Mouse (Mus musculus): ENCODE data around the gene Mcee. TPM values are rescaled to one million over a fixed set of nuclear protein-coding genes. Genes with fewer than 3 reads are reported as not detected.
A peak's percentile ranks its signal among the peaks of the same experiment; 100 is the strongest.

Mcee gene
- polyA plus RNA-seq, 1 experiment = 59.5 TPM

- TF ChIP-seq POLR2A (IDR thresholded peaks at IDR 0.05; ENCODE audit: borderline replicate concordance, insufficient read depth, low read length) (no peak), CTCF (IDR thresholded peaks at IDR 0.05; ENCODE audit: borderline replicate concordance, insufficient read depth, low read depth, low read length) (no peak)
- H3K27me3 ChIP-seq (ENCODE audit: control insufficient read depth, insufficient read depth, low read length) = no peaks in the 10 kb centered on the region
- 68% methylated on average over 5 of the region's 5 CpGs for WGBS
These were observed 47.5 kb downstream of the Mcee start for GRCm38 (mm10) chr7:64439595-64440518.

GRCm38 (mm10) chr7:64440519-64440918 is 48.1 kb downstream of the Mcee start:
- H3K27me3 ChIP-seq (ENCODE audit: control insufficient read depth, insufficient read depth, low read length) = no peaks in the 10 kb centered on the region
- DNase-seq = no peak
- H3K4me3 ChIP-seq (replicated peaks; ENCODE audit: insufficient read depth, low read depth, low read length) = no peak overlapping the region
- H3K4me1 ChIP-seq (ENCODE audit: control insufficient read depth, insufficient read depth, low read length) = no peaks in the 10 kb centered on the region
- TF ChIP-seq POLR2A (IDR thresholded peaks at IDR 0.05; ENCODE audit: borderline replicate concordance, insufficient read depth, low read length) (no peak), CTCF (IDR thresholded peaks at IDR 0.05; ENCODE audit: borderline replicate concordance, insufficient read depth, low read depth, low read length) (no peak)
- WGBS = 60% methylated on average over 8 of the region's 8 CpGs
- H3K27ac ChIP-seq (ENCODE audit: insufficient read depth, low read length) = no peak overlapping the region

More at GRCm38 (mm10) chr7:64439595-64440518, 47.5 kb downstream of the Mcee start:
- no peak overlapping the region for H3K4me3 ChIP-seq (replicated peaks; ENCODE audit: insufficient read depth, low read depth, low read length)
- no peak for DNase-seq
- no peaks in the 10 kb centered on the region for H3K4me1 ChIP-seq (ENCODE audit: control insufficient read depth, insufficient read depth, low read length)
- no peak overlapping the region for H3K27ac ChIP-seq (ENCODE audit: insufficient read depth, low read length)

- Histone ChIP-seq H3K27ac (ENCODE audit: insufficient read depth, low read length) (no peak overlapping the region), H3K4me1 (ENCODE audit: control insufficient read depth, insufficient read depth, low read length) (peaks cover 23% of the 10 kb centered on the region), H3K4me3 (replicated peaks; ENCODE audit: insufficient read depth, low read depth, low read length) (no peak overlapping the region), H3K27me3 (ENCODE audit: control insufficient read depth, insufficient read depth, low read length) (no peaks in the 10 kb centered on the region)
- WGBS = 69% methylated on average over 13 of the region's 13 CpGs
- peak; percentile 13 to 16 for DNase-seq
- TF ChIP-seq POLR2A (IDR thresholded peaks at IDR 0.05; ENCODE audit: borderline replicate concordance, insufficient read depth, low read length) = no peak
- no peak for TF ChIP-seq CTCF (IDR thresholded peaks at IDR 0.05; ENCODE audit: borderline replicate concordance, insufficient read depth, low read depth, low read length)
These were observed 58.2 kb downstream of the Mcee start for GRCm38 (mm10) chr7:64450631-64451030.

- Histone ChIP-seq H3K27ac (ENCODE audit: insufficient read depth, low read length) (0 out of 2 replicates have a peak overlapping the region, but pooled peaks have one; percentile 8), H3K27me3 (ENCODE audit: control insufficient read depth, insufficient read depth, low read length) (no peaks in the 10 kb centered on the region), H3K4me1 (ENCODE audit: control insufficient read depth, insufficient read depth, low read length) (peaks cover 23% of the 10 kb centered on the region), H3K4me3 (replicated peaks; ENCODE audit: insufficient read depth, low read depth, low read length) (no peak overlapping the region)
- DNase-seq = peak; percentile 80 to 90
- WGBS = 6% methylated on average over 4 of the region's 4 CpGs
- TF ChIP-seq POLR2A (IDR thresholded peaks at IDR 0.05; ENCODE audit: borderline replicate concordance, insufficient read depth, low read length) (no peak), CTCF (IDR thresholded peaks at IDR 0.05; ENCODE audit: borderline replicate concordance, insufficient read depth, low read depth, low read length) (no peak)
These were observed 59.0 kb downstream of the Mcee start for GRCm38 (mm10) chr7:64451441-64451840.

GRCm38 (mm10) chr7:64451861-64452382 is 59.5 kb downstream of the Mcee start:
- Histone ChIP-seq H3K27me3 (ENCODE audit: control insufficient read depth, insufficient read depth, low read length) (no peaks in the 10 kb centered on the region), H3K27ac (ENCODE audit: insufficient read depth, low read length) (no peak overlapping the region; the same call in 1 of the 2 replicates), H3K4me1 (ENCODE audit: control insufficient read depth, insufficient read depth, low read length) (peaks cover 23% of the 10 kb centered on the region), H3K4me3 (replicated peaks; ENCODE audit: insufficient read depth, low read depth, low read length) (no peak overlapping the region)
- DNase-seq = peak in 1 of 2 experiments; percentile 19
- TF ChIP-seq CTCF (IDR thresholded peaks at IDR 0.05; ENCODE audit: borderline replicate concordance, insufficient read depth, low read depth, low read length) (no peak), POLR2A (IDR thresholded peaks at IDR 0.05; ENCODE audit: borderline replicate concordance, insufficient read depth, low read length) (no peak)
- WGBS = 39% methylated on average over 5 of the region's 5 CpGs

- 24% methylated on average over 4 of the region's 4 CpGs for WGBS
- Histone ChIP-seq H3K27ac (ENCODE audit: insufficient read depth, low read length) (peak overlapping the region; percentile 37), H3K4me1 (ENCODE audit: control insufficient read depth, insufficient read depth, low read length) (peaks cover 23% of the 10 kb centered on the region), H3K4me3 (replicated peaks; ENCODE audit: insufficient read depth, low read depth, low read length) (no peak overlapping the region), H3K27me3 (ENCODE audit: control insufficient read depth, insufficient read depth, low read length) (no peaks in the 10 kb centered on the region)
- TF ChIP-seq CTCF (IDR thresholded peaks at IDR 0.05; ENCODE audit: borderline replicate concordance, insufficient read depth, low read depth, low read length) = no peak
- no peak for TF ChIP-seq POLR2A (IDR thresholded peaks at IDR 0.05; ENCODE audit: borderline replicate concordance, insufficient read depth, low read length)
- peak; percentile 56 to 68 for DNase-seq
These were observed 60.2 kb downstream of the Mcee start for GRCm38 (mm10) chr7:64452471-64453222.

GRCm38 (mm10) chr7:64456176-64456575 is 63.8 kb downstream of the Mcee start:
- no peak overlapping the region for H3K27ac ChIP-seq (ENCODE audit: insufficient read depth, low read length)
- H3K4me3 ChIP-seq (replicated peaks; ENCODE audit: insufficient read depth, low read depth, low read length) = no peak overlapping the region
- DNase-seq = no peak
- WGBS = 47% methylated on average over 4 of the region's 4 CpGs
- peaks cover 20% of the 10 kb centered on the region for H3K4me1 ChIP-seq (ENCODE audit: control insufficient read depth, insufficient read depth, low read length)
- no peaks in the 10 kb centered on the region for H3K27me3 ChIP-seq (ENCODE audit: control insufficient read depth, insufficient read depth, low read length)
- TF ChIP-seq POLR2A (IDR thresholded peaks at IDR 0.05; ENCODE audit: borderline replicate concordance, insufficient read depth, low read length) = no peak
- TF ChIP-seq CTCF (IDR thresholded peaks at IDR 0.05; ENCODE audit: borderline replicate concordance, insufficient read depth, low read depth, low read length) = no peak

Data from cerebellum, adult 2 months (tissue).